Mouse (Mus musculus) gastrocnemius, postnatal 4 days (tissue): ENCODE data around the gene Cirbp. TPM values are rescaled to one million over a fixed set of nuclear protein-coding genes. Genes with fewer than 3 reads are reported as not detected.
A peak's percentile ranks its signal among the peaks of the same experiment; 100 is the strongest.

ENCODE experiments used
- DNase-seq, 2 experiments: peaks; one replicate each; pipeline ENCODE4 v3.0.0; 2021 to 2022; ENCODE audit warnings: low spot score in 2 of 2, mixed read lengths in 2 of 2
- total RNA-seq, 2 experiments: library from RNA; stranded (reverse); gene quantifications; 2 replicates each; pipeline ENCODE4 v1.2.3; 2021

Cirbp gene
- total RNA-seq, 2 experiments from 2014 or later: 107 to 153 TPM

GRCm38 (mm10) chr10:80136952-80137625 lies 28.7 kb upstream of the Cirbp start:
- DNase-seq: no peak

GRCm38 (mm10) chr10:80137626-80138552 lies 27.9 kb upstream of the Cirbp start:
- DNase-seq: no peak

- DNase-seq: no peak
Measured at GRCm38 (mm10) chr10:80138553-80139438, 27.0 kb upstream of the Cirbp start, which contains the start of gene Atp5d. Atp5d (plus strand) TSS chr10:80138632.

- DNase-seq: no peak
Measured at GRCm38 (mm10) chr10:80139439-80139775, 26.4 kb upstream of the Cirbp start.

- DNase-seq: no peak
Measured at GRCm38 (mm10) chr10:80139975-80140665, 25.7 kb upstream of the Cirbp start.

GRCm38 (mm10) chr10:80140666-80141035 lies 25.1 kb upstream of the Cirbp start, which contains the start of gene Cbarp:
Cbarp (minus strand) TSS chr10:80140835.
- no peak for DNase-seq

- DNase-seq: peak; percentile 80 to 88
Measured at GRCm38 (mm10) chr10:80141243-80141642, 24.5 kb upstream of the Cirbp start.

GRCm38 (mm10) chr10:80141786-80142529 lies 23.8 kb upstream of the Cirbp start:
- DNase-seq: peak; percentile 81 to 94

GRCm38 (mm10) chr10:80142530-80142925 lies 23.3 kb upstream of the Cirbp start:
- no peak for DNase-seq

- no peak for DNase-seq
Measured at GRCm38 (mm10) chr10:80143664-80144063, 22.1 kb upstream of the Cirbp start.

GRCm38 (mm10) chr10:80144159-80144558 lies 21.6 kb upstream of the Cirbp start:
- no peak for DNase-seq

GRCm38 (mm10) chr10:80144864-80145838 lies 20.6 kb upstream of the Cirbp start:
- peak in 1 of 2 experiments; percentile 81 for DNase-seq

GRCm38 (mm10) chr10:80145896-80146295 lies 19.9 kb upstream of the Cirbp start:
- DNase-seq: no peak

- DNase-seq: no peak
Measured at GRCm38 (mm10) chr10:80146568-80147011, 19.2 kb upstream of the Cirbp start.

- DNase-seq: no peak
Measured at GRCm38 (mm10) chr10:80147146-80147718, 18.6 kb upstream of the Cirbp start.

GRCm38 (mm10) chr10:80147719-80148601 lies 17.8 kb upstream of the Cirbp start, which contains the start of gene Midn:
Midn (plus strand) TSS chr10:80148272.
- peak; percentile 75 to 84 for DNase-seq
